Mouse (Mus musculus) ES-Bruce4 (cell line): ENCODE results near the gene Psmc3ip. TPM values are rescaled to one million over a fixed set of nuclear protein-coding genes. Genes with fewer than 3 reads are reported as not detected.

ENCODE experiments used
- H3K27ac ChIP-seq: 2 replicates; pipeline ENCODE4 v1.5.1; 2012; ENCODE audit warnings: low read length, inconsistent platforms; ENCODE audit not compliant: insufficient read depth
- H3K27me3 ChIP-seq: 2 replicates; pipeline ENCODE4 v1.6.1; 2012; ENCODE audit warnings: mild to moderate bottlenecking, low read length, inconsistent platforms; ENCODE audit not compliant: control insufficient read depth, poor library complexity, insufficient read depth, severe bottlenecking
- H3K36me3 ChIP-seq: 2 replicates; pipeline ENCODE4 v1.6.1; 2012; ENCODE audit warnings: inconsistent platforms, mild to moderate bottlenecking, low read length, moderate library complexity; ENCODE audit not compliant: control insufficient read depth, poor library complexity, insufficient read depth, severe bottlenecking
- H3K4me1 ChIP-seq: one replicate; pipeline ENCODE4 v1.8.1; 2011; ENCODE audit warnings: low read length; ENCODE audit not compliant: control insufficient read depth, insufficient read depth
- H3K4me3 ChIP-seq: 2 replicates; pipeline ENCODE4 v1.5.1; 2011; ENCODE audit warnings: low read depth, mild to moderate bottlenecking, low read length
- H3K9ac ChIP-seq: 2 replicates; pipeline ENCODE4 v1.6.1; 2012; ENCODE audit warnings: low read depth, mild to moderate bottlenecking, inconsistent platforms; ENCODE audit not compliant: poor library complexity, severe bottlenecking
- H3K9me3 ChIP-seq: replicated peaks from 2 replicates; pipeline ENCODE4 v1.6.1; 2012; ENCODE audit warnings: mild to moderate bottlenecking, low read length, inconsistent platforms; ENCODE audit not compliant: control insufficient read depth, poor library complexity, insufficient read depth, severe bottlenecking
- CTCF ChIP-seq: IDR thresholded peaks from one replicate; pipeline ENCODE4 v1.8.1; 2011; ENCODE audit warnings: low read depth, low read length
- EP300 ChIP-seq: IDR thresholded peaks from 2 replicates; pipeline ENCODE4 v1.6.1; 2011; ENCODE audit warnings: low read depth, low read length; ENCODE audit not compliant: insufficient read depth
- POLR2A ChIP-seq: IDR thresholded peaks from one replicate; pipeline ENCODE4 v1.8.1; 2011; ENCODE audit warnings: low read length; ENCODE audit not compliant: insufficient read depth
- polyA plus RNA-seq: library from polyadenylated mRNA; stranded (reverse); fragments of >200 nt; gene quantifications from 2 replicates; pipeline ENCODE4 v1.2.4, GENCODE M21; 2011; ENCODE audit warnings: low read depth; ENCODE audit not compliant: missing spikeins, insufficient read depth, insufficient read length

The Psmc3ip gene
- polyA plus RNA-seq, 1 experiment = 35.1 TPM

GRCm38 (mm10) chr11:101119761-101120544 lies 24.7 kb upstream of the Psmc3ip start, which contains the start of the genes Retreg3 and Tubg1:
Retreg3 (minus strand) TSS chr11:101119893.
Tubg1 (plus strand) TSS chr11:101119938.
- H3K4me3 ChIP-seq = peak within 1 kb of the TSS; percentile 96
- TF ChIP-seq CTCF = no peak
- peak; percentile 36 for TF ChIP-seq POLR2A
- peak; percentile 48; the same call in 1 of the 2 replicates for TF ChIP-seq EP300
- H3K9me3 ChIP-seq = no peaks in the 10 kb centered on the region
- no peaks in the 10 kb centered on the region for H3K27me3 ChIP-seq
- peak within 1 kb of the TSS; percentile 37; the same call in 1 of the 2 replicates for H3K27ac ChIP-seq
- H3K9ac ChIP-seq = peak within 1 kb of the TSS; percentile 87
- 0 out of 2 replicates have a peak, but pooled peaks cover 2% of the 10 kb centered on the region for H3K36me3 ChIP-seq
- no peaks in the 10 kb centered on the region for H3K4me1 ChIP-seq

DNA sequence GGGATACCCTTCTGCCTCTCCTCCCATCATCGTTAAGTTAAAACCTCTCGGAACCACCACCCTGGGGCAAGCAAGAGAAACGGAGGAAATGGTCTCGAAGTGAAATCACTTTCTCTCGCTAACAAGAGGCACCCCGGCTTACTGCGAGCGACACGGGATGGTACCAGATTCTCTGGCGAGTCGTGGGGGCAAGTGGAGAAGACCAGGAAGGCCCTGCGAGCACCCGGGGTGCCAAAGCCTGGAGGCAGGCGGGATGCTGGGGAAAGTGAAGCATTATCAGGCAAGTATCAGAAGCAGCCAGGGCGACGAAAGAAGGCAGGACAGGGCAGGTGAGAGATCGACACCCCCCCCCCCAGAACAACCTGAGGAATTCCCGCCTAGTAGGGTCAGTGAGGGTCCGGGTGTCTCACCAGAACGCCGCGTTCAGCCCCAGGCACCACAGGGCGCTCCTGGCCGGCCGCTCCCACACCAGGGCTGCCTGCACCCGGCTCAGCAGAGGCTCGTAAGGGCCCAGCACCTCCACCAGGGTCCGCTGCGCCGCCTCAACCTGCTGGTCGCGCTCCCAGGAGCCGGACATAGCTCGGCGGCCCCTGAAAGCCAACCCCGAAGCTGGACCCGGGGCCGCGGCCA lies 24.0 kb upstream of the Psmc3ip start:
- Histone ChIP-seq H3K9me3 (no peaks in the 10 kb centered on the region), H3K36me3 (0 out of 2 replicates have a peak, but pooled peaks cover 2% of the 10 kb centered on the region), H3K4me1 (no peaks in the 10 kb centered on the region)

DNA sequence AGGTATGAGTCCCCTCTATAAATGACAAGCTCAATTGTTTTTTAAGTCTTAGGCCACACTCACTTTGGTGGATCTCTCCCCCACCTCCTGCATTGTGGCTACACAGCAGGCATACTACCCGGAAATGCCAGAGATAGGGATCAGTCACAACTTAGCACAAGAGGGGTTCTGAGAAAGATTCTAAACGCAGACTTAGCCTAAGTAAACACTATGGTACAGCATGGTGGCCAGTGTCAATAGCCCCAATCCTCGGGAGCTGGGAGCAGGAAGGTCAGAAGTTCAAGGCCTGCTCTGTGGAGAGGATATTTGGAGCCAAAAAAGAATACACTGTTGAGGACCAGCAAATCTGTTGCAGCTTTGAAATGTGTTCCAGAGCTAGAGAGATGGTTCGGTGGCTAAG lies 22.9 kb upstream of the Psmc3ip start:
- no peaks in the 10 kb centered on the region for H3K27me3 ChIP-seq
- H3K4me1 ChIP-seq = no peaks in the 10 kb centered on the region
- TF ChIP-seq CTCF (no peak), POLR2A (no peak), EP300 (no peak)
- H3K9ac ChIP-seq = no peak overlapping the region
- 0 out of 2 replicates have a peak, but pooled peaks cover 2% of the 10 kb centered on the region for H3K36me3 ChIP-seq
- H3K9me3 ChIP-seq = no peaks in the 10 kb centered on the region
- no peak overlapping the region for H3K27ac ChIP-seq
- H3K4me3 ChIP-seq = no peak overlapping the region

More for the DNA sequence above, 24.0 kb upstream of the Psmc3ip start:
- TF ChIP-seq EP300 = no peak
- no peak for TF ChIP-seq POLR2A
- TF ChIP-seq CTCF = no peak
- Histone ChIP-seq H3K27ac (no peak overlapping the region), H3K4me3 (peak overlapping the region; percentile 96), H3K27me3 (no peaks in the 10 kb centered on the region), H3K9ac (peak overlapping the region; percentile 87)

GRCm38 (mm10) chr11:101115564-101115963 lies 20.3 kb upstream of the Psmc3ip start:
- TF ChIP-seq EP300 (no peak), POLR2A (no peak), CTCF (no peak)
- no peaks in the 10 kb centered on the region; the same call in 1 of the 2 replicates for H3K9me3 ChIP-seq
- no peaks in the 10 kb centered on the region for H3K27me3 ChIP-seq
- H3K36me3 ChIP-seq = no peaks in the 10 kb centered on the region
- H3K4me3 ChIP-seq = no peak overlapping the region
- H3K4me1 ChIP-seq = no peaks in the 10 kb centered on the region
- no peak overlapping the region for H3K9ac ChIP-seq
- no peak overlapping the region for H3K27ac ChIP-seq

- H3K27ac ChIP-seq = no peak overlapping the region
- TF ChIP-seq EP300 (no peak), CTCF (no peak), POLR2A (no peak)
- H3K4me3 ChIP-seq = no peak overlapping the region
- no peak overlapping the region for H3K9ac ChIP-seq
- no peaks in the 10 kb centered on the region; the same call in 1 of the 2 replicates for H3K9me3 ChIP-seq
- no peaks in the 10 kb centered on the region for H3K36me3 ChIP-seq
- H3K4me1 ChIP-seq = no peaks in the 10 kb centered on the region
- no peaks in the 10 kb centered on the region for H3K27me3 ChIP-seq
These were observed 16.9 kb upstream of the Psmc3ip start for GRCm38 (mm10) chr11:101112186-101112585.
